Mouse (Mus musculus) CH12.LX (cell line): ENCODE measurements at regions not wholly inside any gene's neighbourhood (a gene's known extent, or its start where the extent isn't known, plus 50 kb on each side); places are given as distances from the start of the nearest gene placed in this dataset.

Experiments
- CTCF ChIP-seq, 2 experiments: IDR thresholded peaks in 1 of 2; conservative IDR thresholded peaks in 1 of 2; 2 replicates each; pipeline ENCODE4 v1.5.1; 2011 to 2012; ENCODE audit warnings: low read depth in 2 of 2, low read length in 2 of 2, improper control_type of control experiment in 1 of 2, inconsistent platforms in 1 of 2, mild to moderate bottlenecking in 1 of 2, moderate library complexity in 1 of 2
- EP300 ChIP-seq: IDR thresholded peaks from 2 replicates; pipeline ENCODE4 v1.6.1; 2011; ENCODE audit warnings: low read length, improper control_type of control experiment
- GABPA ChIP-seq: IDR thresholded peaks from 2 replicates; pipeline ENCODE4 v1.6.1; 2012; ENCODE audit warnings: low read depth, low read length, improper control_type of control experiment, inconsistent platforms; ENCODE audit not compliant: insufficient replicate concordance
- KAT2A ChIP-seq: IDR thresholded peaks from 2 replicates; pipeline ENCODE4 v1.6.1; 2012; ENCODE audit warnings: low read length, improper control_type of control experiment, inconsistent platforms; ENCODE audit not compliant: insufficient replicate concordance
- MAZ ChIP-seq: IDR thresholded peaks from 2 replicates; pipeline ENCODE4 v1.6.1; 2012; ENCODE audit warnings: low read depth, mild to moderate bottlenecking, inconsistent platforms, low read length, improper control_type of control experiment, moderate library complexity
- PAX5 ChIP-seq: IDR thresholded peaks from 2 replicates; pipeline ENCODE4 v1.6.1; 2012; ENCODE audit warnings: low read length, inconsistent platforms, mixed read lengths
- POLR2A ChIP-seq: IDR thresholded peaks from 2 replicates; pipeline ENCODE4 v1.6.1; 2011; ENCODE audit warnings: low read depth, mild to moderate bottlenecking, improper control_type of control experiment, low read length
- RCOR1 ChIP-seq: conservative IDR thresholded peaks from 2 replicates; pipeline ENCODE4 v1.6.1; 2012; ENCODE audit warnings: low read depth, mild to moderate bottlenecking, inconsistent platforms, low read length, improper control_type of control experiment
- SIN3A ChIP-seq: IDR thresholded peaks from 2 replicates; pipeline ENCODE4 v1.6.1; 2012; ENCODE audit warnings: low read length, improper control_type of control experiment, inconsistent platforms
- USF2 ChIP-seq: conservative IDR thresholded peaks from 2 replicates; pipeline ENCODE4 v1.6.1; 2011; ENCODE audit warnings: low read depth, low read length, improper control_type of control experiment
- ZNF384 ChIP-seq: IDR thresholded peaks from 2 replicates; pipeline ENCODE4 v1.6.1; 2012; ENCODE audit warnings: low read depth, low read length, improper control_type of control experiment, inconsistent platforms

GRCm38 (mm10) chr9:41408301-41408700 is 246.8 kb upstream of the Ubash3b start:
- TF ChIP-seq SIN3A = no peak
- TF ChIP-seq CTCF (conservative IDR thresholded peaks at IDR 0.05 in 1 of 2, IDR thresholded peaks at IDR 0.05 in 1 of 2; ENCODE audit: low read depth in 2 of 2, low read length in 2 of 2) = no peak
- no peak for TF ChIP-seq GABPA
- no peak for TF ChIP-seq PAX5
- TF ChIP-seq KAT2A = no peak
- no peak for TF ChIP-seq EP300
- no peak for TF ChIP-seq RCOR1
- TF ChIP-seq USF2 = no peak
- no peak for TF ChIP-seq MAZ
- TF ChIP-seq ZNF384 = no peak
- no peak for TF ChIP-seq POLR2A
